Mouse (Mus musculus) liver, adult 2 months (tissue): ENCODE measurements around the gene Hoxa4.

Source experiments
- CTCF ChIP-seq: fragments of 200-500 bp; IDR thresholded peaks from 2 replicates; pipeline ENCODE4 v1.5.1; 2011; ENCODE audit warnings: low read depth, low read length, control low read depth
- POLR2A ChIP-seq: fragments of 200-500 bp; IDR thresholded peaks from 2 replicates; pipeline ENCODE4 v1.6.1; 2011; ENCODE audit warnings: low read length, control low read depth; ENCODE audit not compliant: insufficient read depth; ENCODE audit errors: extremely low read depth

- TF ChIP-seq CTCF (no peak), POLR2A (no peak)
Measured at GRCm38 (mm10) chr6:52182793-52183192, 8.8 kb downstream of the Hoxa4 start.
